7 mouse cellular contexts compared by ENCODE assay signal in genomic region chr17:35060071-35060470, GRCm38 (mm10). TPM values are rescaled to one million over a fixed set of nuclear protein-coding genes. Genes with fewer than 3 reads are reported as not detected.
DNase-seq lines count a peak whose midpoint lies in the region; ATAC-seq and TF ChIP-seq lines count a peak whose summit lies in the region.

No protein-coding gene starts in this region.

- H3K4me3 ChIP-seq in lung, embryonic 14.5 days (ENCODE audit: low read depth, low read length) = peak overlapping the region; percentile 84
- H3K4me3 ChIP-seq in forebrain, embryonic 12.5 days (replicated peaks) = peak overlapping the region; percentile 77
- H3K4me3 ChIP-seq in intestine, embryonic 16.5 days (ENCODE audit: low read length) = peak overlapping the region; percentile 72
- H3K4me3 ChIP-seq in neural tube, embryonic 14.5 days (ENCODE audit: low read depth, low read length) = peak overlapping the region; percentile 77

- H3K27ac ChIP-seq in lung, embryonic 14.5 days (ENCODE audit: low read depth) = peak overlapping the region; percentile 93
- H3K27ac ChIP-seq in forebrain, embryonic 12.5 days = 0 out of 2 replicates have a peak overlapping the region, but pooled peaks have one; percentile 94
- no peak overlapping the region for H3K27ac ChIP-seq in intestine, embryonic 16.5 days (ENCODE audit: low read length)
- no peak overlapping the region for H3K27ac ChIP-seq in neural tube, embryonic 14.5 days (ENCODE audit: low read depth, low read length)

- H3K36me3 ChIP-seq in lung, embryonic 14.5 days (ENCODE audit: insufficient read depth) = peaks cover 65% of the 10 kb centered on the region
- peaks cover 51% of the 10 kb centered on the region for H3K36me3 ChIP-seq in forebrain, embryonic 12.5 days (replicated peaks)
- peaks cover 19% of the 10 kb centered on the region for H3K36me3 ChIP-seq in intestine, embryonic 16.5 days (ENCODE audit: control insufficient read depth, insufficient read depth, low read length)
- peaks cover 9% of the 10 kb centered on the region for H3K36me3 ChIP-seq in neural tube, embryonic 14.5 days (ENCODE audit: control insufficient read depth, insufficient read depth, low read length)

- no peak for ATAC-seq in lung, embryonic 14.5 days (ENCODE audit: insufficient read depth)
- no peak for ATAC-seq in forebrain, embryonic 12.5 days (ENCODE audit: low FRiP score)
- ATAC-seq in intestine, embryonic 16.5 days = no peak
- ATAC-seq in neural tube, embryonic 14.5 days (ENCODE audit: low read depth) = 0 out of 2 replicates have a peak, but pooled peaks have one; percentile 0

- no peak for DNase-seq in lung, embryonic 14.5 days
- no peak for DNase-seq in lung, postnatal 10 days
- DNase-seq in ovary, postnatal 36 days (ENCODE audit: low spot score) = no peak
- no peak for DNase-seq in urinary bladder, adult 18-20 months (ENCODE audit: low spot score in 2 of 2)

- H3K9me3 ChIP-seq in lung, embryonic 14.5 days (ENCODE audit: low read depth, low read length) = no peaks in the 10 kb centered on the region
- no peaks in the 10 kb centered on the region for H3K9me3 ChIP-seq in forebrain, embryonic 12.5 days
- no peaks in the 10 kb centered on the region for H3K9me3 ChIP-seq in intestine, embryonic 16.5 days (ENCODE audit: control insufficient read depth, low read length)
- H3K9me3 ChIP-seq in neural tube, embryonic 14.5 days (ENCODE audit: control insufficient read depth, low read length) = no peaks in the 10 kb centered on the region

- H3K4me2 ChIP-seq in lung, embryonic 14.5 days = peak overlapping the region; percentile 97
- peak overlapping the region; percentile 91 for H3K4me2 ChIP-seq in forebrain, embryonic 12.5 days
- H3K4me2 ChIP-seq in intestine, embryonic 16.5 days (ENCODE audit: low read depth, low read length) = peak overlapping the region; percentile 67
- H3K4me2 ChIP-seq in neural tube, embryonic 14.5 days (ENCODE audit: low read depth, low read length) = peak overlapping the region; percentile 84

- WGBS in lung, embryonic 14.5 days = 24% methylated on average over 14 of the region's 14 CpGs
- WGBS in forebrain, embryonic 12.5 days = 22% methylated on average over 14 of the region's 14 CpGs
- WGBS in intestine, embryonic 16.5 days = 20% methylated on average over 14 of the region's 14 CpGs
- 22% methylated on average over 14 of the region's 14 CpGs for WGBS in neural tube, embryonic 14.5 days

- H3K27me3 ChIP-seq in lung, embryonic 14.5 days (ENCODE audit: insufficient read depth, low read length) = no peaks in the 10 kb centered on the region
- peaks cover 23% of the 10 kb centered on the region for H3K27me3 ChIP-seq in forebrain, embryonic 12.5 days
- H3K27me3 ChIP-seq in intestine, embryonic 16.5 days (replicated peaks; ENCODE audit: control insufficient read depth, insufficient read depth, low read length) = no peaks in the 10 kb centered on the region
- 0 out of 2 replicates have a peak, but pooled peaks cover 1% of the 10 kb centered on the region for H3K27me3 ChIP-seq in neural tube, embryonic 14.5 days (ENCODE audit: control insufficient read depth, insufficient read depth, low read length)

- H3K9ac ChIP-seq in lung, embryonic 14.5 days = peak overlapping the region; percentile 83
- peak overlapping the region; percentile 82 for H3K9ac ChIP-seq in forebrain, embryonic 12.5 days
- H3K9ac ChIP-seq in intestine, embryonic 16.5 days (ENCODE audit: low read depth, low read length) = peak overlapping the region; percentile 84
- H3K9ac ChIP-seq in neural tube, embryonic 14.5 days (replicated peaks; ENCODE audit: low read depth, low read length) = peak overlapping the region; percentile 85

- TF ChIP-seq CTCF in lung, embryonic 14.5 days (IDR thresholded peaks at IDR 0.05; ENCODE audit: low read depth) = no peak

- peaks cover 10% of the 10 kb centered on the region for H3K4me1 ChIP-seq in lung, embryonic 14.5 days (ENCODE audit: insufficient read depth)
- H3K4me1 ChIP-seq in forebrain, embryonic 12.5 days = peaks cover 35% of the 10 kb centered on the region
- H3K4me1 ChIP-seq in intestine, embryonic 16.5 days (ENCODE audit: control insufficient read depth, insufficient read depth, low read length) = peaks cover 34% of the 10 kb centered on the region
- H3K4me1 ChIP-seq in neural tube, embryonic 14.5 days (ENCODE audit: control insufficient read depth, insufficient read depth, low read length) = peaks cover 18% of the 10 kb centered on the region

RNA-seq across cellular contexts. Expression of gene Ddah2, which starts 1.2 kb away (rescaled TPM):
- 319 and 338 TPM in 2 replicates for polyA plus RNA-seq in lung, embryonic 14.5 days (2014; fragmentation: Nextera tagmentation; extraction: Ambion mirVana)
- polyA plus RNA-seq in forebrain, embryonic 12.5 days (2016; fragmentation: Nextera tagmentation; extraction: Ambion mirVana) = 513 and 534 TPM in 2 replicates
- 146 and 170 TPM in 2 replicates for polyA plus RNA-seq in intestine, embryonic 16.5 days (2015; fragmentation: Nextera tagmentation; extraction: Ambion mirVana)
- polyA plus RNA-seq in neural tube, embryonic 14.5 days (2014; fragmentation: Nextera tagmentation; extraction: Ambion mirVana) = 269 and 303 TPM in 2 replicates

RNA-seq across cellular contexts. Expression of gene Ly6g6c, which starts 5.1 kb away (rescaled TPM):
- 0.38 TPM in 1 of 2 replicates, not detected in the other for polyA plus RNA-seq in lung, embryonic 14.5 days (2014; fragmentation: Nextera tagmentation; extraction: Ambion mirVana)
- not detected in 2 replicates for polyA plus RNA-seq in forebrain, embryonic 12.5 days (2016; fragmentation: Nextera tagmentation; extraction: Ambion mirVana)
- polyA plus RNA-seq in intestine, embryonic 16.5 days (2015; fragmentation: Nextera tagmentation; extraction: Ambion mirVana) = 0.24 TPM in 1 of 2 replicates, not detected in the other
- not detected in 2 replicates for polyA plus RNA-seq in neural tube, embryonic 14.5 days (2014; fragmentation: Nextera tagmentation; extraction: Ambion mirVana)

RNA-seq across cellular contexts. Expression of gene Mpig6b, which starts 5.9 kb away (rescaled TPM):
- 0.95 and 1.4 TPM in 2 replicates for polyA plus RNA-seq in lung, embryonic 14.5 days (2014; fragmentation: Nextera tagmentation; extraction: Ambion mirVana)
- polyA plus RNA-seq in forebrain, embryonic 12.5 days (2016; fragmentation: Nextera tagmentation; extraction: Ambion mirVana) = 0.40 and 0.54 TPM in 2 replicates
- 0.37 and 0.40 TPM in 2 replicates for polyA plus RNA-seq in intestine, embryonic 16.5 days (2015; fragmentation: Nextera tagmentation; extraction: Ambion mirVana)
- 0.12 and 0.15 TPM in 2 replicates for polyA plus RNA-seq in neural tube, embryonic 14.5 days (2014; fragmentation: Nextera tagmentation; extraction: Ambion mirVana)

RNA-seq across cellular contexts. Expression of gene Clic1, which starts 10.3 kb away (rescaled TPM):
- 67.1 and 73.6 TPM in 2 replicates for polyA plus RNA-seq in lung, embryonic 14.5 days (2014; fragmentation: Nextera tagmentation; extraction: Ambion mirVana)
- 152 and 155 TPM in 2 replicates for polyA plus RNA-seq in forebrain, embryonic 12.5 days (2016; fragmentation: Nextera tagmentation; extraction: Ambion mirVana)
- polyA plus RNA-seq in intestine, embryonic 16.5 days (2015; fragmentation: Nextera tagmentation; extraction: Ambion mirVana) = 405 and 416 TPM in 2 replicates
- 13.3 and 37.0 TPM in 2 replicates for polyA plus RNA-seq in neural tube, embryonic 14.5 days (2014; fragmentation: Nextera tagmentation; extraction: Ambion mirVana)

RNA-seq across cellular contexts. Expression of gene Msh5, which starts 13.5 kb away (rescaled TPM):
- polyA plus RNA-seq in lung, embryonic 14.5 days (2014; fragmentation: Nextera tagmentation; extraction: Ambion mirVana) = 4.2 and 4.6 TPM in 2 replicates
- 5.3 and 5.6 TPM in 2 replicates for polyA plus RNA-seq in forebrain, embryonic 12.5 days (2016; fragmentation: Nextera tagmentation; extraction: Ambion mirVana)
- polyA plus RNA-seq in intestine, embryonic 16.5 days (2015; fragmentation: Nextera tagmentation; extraction: Ambion mirVana) = 3.6 and 4.4 TPM in 2 replicates
- polyA plus RNA-seq in neural tube, embryonic 14.5 days (2014; fragmentation: Nextera tagmentation; extraction: Ambion mirVana) = 1.9 and 2.2 TPM in 2 replicates

Comparison
In these comparisons a context has a peak if more than half of its experiments do, and no peak if none do; other contexts are left out.
1. H3K27ac ChIP-seq: peak in lung, embryonic 14.5 days (single experiment) and forebrain, embryonic 12.5 days (single experiment); none in intestine, embryonic 16.5 days (single experiment) and neural tube, embryonic 14.5 days (single experiment).
2. Peak in every context shown above with its lines, with median percentiles within 50 percentile points of each other: H3K4me2 ChIP-seq, H3K4me3 ChIP-seq and H3K9ac ChIP-seq.